Mouse (Mus musculus) liver, embryonic 14.5 days (tissue): Measurements from ENCODE around the gene Rapgef1. TPM values are rescaled to one million over a fixed set of nuclear protein-coding genes. Genes with fewer than 3 reads are reported as not detected.

Experiments
- ATAC-seq: fragments of 200-750 bp; cut with Nextera tagmentation; 2 replicates; pipeline ENCODE4 v1.8.0; 2017; ENCODE audit warnings: moderate number of reproducible peaks, mild to moderate bottlenecking, moderate library complexity; ENCODE audit not compliant: insufficient read depth
- DNase-seq, 3 experiments: peaks; one replicate each; pipeline ENCODE4 v3.0.0-alpha.2; 2012 to 2013; ENCODE audit warnings: low read depth in 3 of 3, low spot score in 3 of 3
- H3K27ac ChIP-seq: fragments of 300-500 bp; sonication (generic); 2 replicates; pipeline ENCODE4 v1.5.1; 2014; ENCODE audit warnings: moderate library complexity, mild to moderate bottlenecking, control low read depth, inconsistent platforms
- H3K27me3 ChIP-seq: fragments of 300-500 bp; sonication (generic); 2 replicates; pipeline ENCODE4 v1.6.1; 2014; ENCODE audit warnings: mild to moderate bottlenecking, low read length, moderate library complexity; ENCODE audit not compliant: control insufficient read depth, insufficient read depth
- H3K36me3 ChIP-seq: fragments of 300-500 bp; sonication (generic); replicated peaks from 2 replicates; pipeline ENCODE4 v1.6.1; 2014; ENCODE audit warnings: low read depth; ENCODE audit not compliant: control insufficient read depth, insufficient read depth
- H3K4me1 ChIP-seq, 2 experiments: fragments of 200-500 bp in 1 of 2; fragments of 300-500 bp in 1 of 2; sonication (generic) in 1 of 2; replicated peaks; 2 replicates each; pipeline ENCODE4 v1.6.1; 2012 to 2014; ENCODE audit warnings: antibody characterized with exemption in 1 of 2, inconsistent platforms in 1 of 2, low read length in 1 of 2; ENCODE audit not compliant: control insufficient read depth in 2 of 2, insufficient read depth in 2 of 2
- H3K4me2 ChIP-seq: fragments of 300-500 bp; sonication (generic); 2 replicates; pipeline ENCODE4 v1.6.1; 2014; ENCODE audit warnings: low read depth, mild to moderate bottlenecking, control low read depth, moderate library complexity
- H3K4me3 ChIP-seq, 2 experiments: fragments of 200-500 bp in 1 of 2; fragments of 300-500 bp in 1 of 2; sonication (generic) in 1 of 2; 2 replicates each; pipeline ENCODE4 v1.5.1; 2012 to 2014; ENCODE audit warnings: low read depth in 2 of 2, low read length in 2 of 2, mild to moderate bottlenecking in 2 of 2, control low read depth in 1 of 2, inconsistent platforms in 1 of 2, moderate library complexity in 1 of 2; ENCODE audit not compliant: insufficient read depth in 1 of 2
- H3K9ac ChIP-seq: fragments of 300-500 bp; sonication (generic); replicated peaks from 2 replicates; pipeline ENCODE4 v1.6.1; 2014; ENCODE audit warnings: mild to moderate bottlenecking, control low read depth, moderate library complexity
- H3K9me3 ChIP-seq: fragments of 300-500 bp; sonication (generic); 2 replicates; pipeline ENCODE4 v1.6.1; 2016; ENCODE audit warnings: low read length, mixed read lengths; ENCODE audit not compliant: control insufficient read depth
- CTCF ChIP-seq: IDR thresholded peaks from 2 replicates; pipeline ENCODE4 v1.5.1; 2016; ENCODE audit warnings: antibody characterized with exemption, low read depth, control low read depth
- EP300 ChIP-seq: IDR thresholded peaks from 2 replicates; pipeline ENCODE4 v1.6.1; 2016; ENCODE audit warnings: antibody characterized with exemption, low read depth
- WGBS: fragments of 180-500 bp; shearing (Covaris S2); extraction: QIAGEN DNeasy Blood & Tissue Kit; methylation state at CpG from one replicate; pipeline ENCODE4 v1.1.7; 2014; ENCODE audit not compliant: insufficient replicate concordance; 5-methylcytosine and 5-hydroxymethylcytosine counted together
- polyA plus RNA-seq, 2 experiments: library from polyadenylated mRNA; depleted of rRNA in 1 of 2; stranded (reverse) in 1 of 2; unstranded in 1 of 2; fragments of >200 nt; fragmentation: Nextera tagmentation in 1 of 2; extraction: Ambion mirVana in 1 of 2; gene quantifications; 2 replicates each; pipeline versions ENCODE4 v1.2.1 to v1.2.3; 2012 to 2014

Gene Rapgef1
- polyA plus RNA-seq, 2 experiments, result 3.9 to 11.1 TPM

DNA sequence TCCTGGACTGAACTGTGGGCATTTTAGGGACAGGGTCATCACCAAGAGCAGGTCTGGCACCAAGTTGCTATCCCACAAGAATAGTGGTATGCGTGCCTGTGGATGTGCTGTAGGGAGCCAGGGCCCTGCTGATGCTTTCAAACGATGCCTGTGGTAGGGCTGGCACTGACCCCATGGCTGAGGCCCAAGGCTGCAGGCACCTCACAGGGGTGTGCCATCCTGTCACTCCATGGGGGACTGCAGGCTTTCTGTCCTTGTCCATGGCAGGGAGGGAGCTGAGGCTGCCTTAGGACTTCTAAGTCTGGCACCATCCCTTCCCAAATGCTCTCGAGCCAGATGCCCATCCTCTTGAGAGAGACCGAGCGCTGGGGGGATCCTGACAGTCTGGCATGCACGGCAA is 27.9 kb upstream of the Rapgef1 start:
- WGBS, result 71% methylated on average over 6 of the region's 6 CpGs
- Histone ChIP-seq H3K4me3 (no peak overlapping the region), H3K27me3 (no peaks in the 10 kb centered on the region), H3K4me1 (no peaks in the 10 kb centered on the region), H3K4me2 (no peak overlapping the region), H3K36me3 (no peaks in the 10 kb centered on the region), H3K9ac (no peak overlapping the region), H3K27ac (no peak overlapping the region), H3K9me3 (no peaks in the 10 kb centered on the region)
- no peak for TF ChIP-seq CTCF
- no peak for TF ChIP-seq EP300
- no peak for DNase-seq
- no peak for ATAC-seq

DNA sequence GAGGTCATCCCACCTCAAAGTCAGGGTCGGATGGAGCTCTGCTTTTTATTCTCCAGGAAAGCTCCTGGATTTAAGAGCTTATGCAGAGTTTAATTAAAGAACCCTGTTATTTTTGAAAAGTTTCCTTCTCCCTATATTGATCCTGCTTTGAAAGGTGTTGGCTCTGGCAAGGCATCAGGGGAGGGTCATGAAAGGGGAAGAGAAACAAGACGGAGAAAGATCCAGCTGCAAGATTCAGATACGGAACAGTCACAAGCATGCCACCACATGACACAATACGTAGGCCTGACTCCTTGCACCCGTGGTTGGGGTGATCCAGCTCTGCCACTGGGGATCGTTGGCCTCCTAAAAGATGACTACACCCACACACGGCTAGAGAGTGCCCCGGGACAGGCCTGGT is 27.0 kb upstream of the Rapgef1 start:
- TF ChIP-seq EP300, result no peak
- TF ChIP-seq CTCF, result no peak
- no peak for ATAC-seq

DNA sequence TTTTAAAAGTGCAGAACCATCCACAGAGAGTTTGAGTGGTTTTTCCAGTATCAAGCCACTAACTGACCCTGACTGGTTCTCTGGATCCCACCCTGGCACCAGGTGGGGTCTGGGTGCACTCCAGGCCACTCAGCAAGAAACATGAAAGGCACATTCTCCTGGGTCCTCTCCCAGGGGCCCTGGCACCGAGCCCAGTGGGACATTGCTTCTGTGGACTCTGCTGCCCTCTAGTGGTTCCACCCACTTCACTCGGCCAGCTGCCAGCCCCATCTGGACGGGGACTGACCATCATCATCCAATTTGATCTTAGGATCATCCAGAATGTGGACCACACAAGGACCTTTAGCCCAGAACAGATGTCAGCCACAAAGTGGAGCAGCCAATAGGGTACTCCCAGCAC is 15.6 kb upstream of the Rapgef1 start:
- ATAC-seq (no peak), DNase-seq (peak in 1 of 3 experiments; percentile 24)
- 0% methylated on average over 3 of the region's 3 CpGs for WGBS
- H3K4me3 ChIP-seq, result no peak overlapping the region
- H3K27ac ChIP-seq, result no peak overlapping the region
- TF ChIP-seq EP300 (no peak), CTCF (peak; percentile 93)
- no peaks in the 10 kb centered on the region for H3K27me3 ChIP-seq
- H3K4me2 ChIP-seq, result no peak overlapping the region
- H3K9ac ChIP-seq, result no peak overlapping the region
- H3K9me3 ChIP-seq, result no peaks in the 10 kb centered on the region
- H3K36me3 ChIP-seq, result no peaks in the 10 kb centered on the region
- no peaks in the 10 kb centered on the region for H3K4me1 ChIP-seq

More for the DNA sequence above, 27.0 kb upstream of the Rapgef1 start:
- WGBS, result 45% methylated on average over 8 of the region's 8 CpGs
- H3K27ac ChIP-seq, result no peak overlapping the region
- H3K9me3 ChIP-seq, result no peaks in the 10 kb centered on the region
- no peak overlapping the region for H3K4me3 ChIP-seq
- H3K4me1 ChIP-seq, result no peaks in the 10 kb centered on the region
- no peaks in the 10 kb centered on the region for H3K27me3 ChIP-seq
- DNase-seq, result no peak
- no peak overlapping the region for H3K4me2 ChIP-seq
- H3K9ac ChIP-seq, result no peak overlapping the region
- no peaks in the 10 kb centered on the region for H3K36me3 ChIP-seq

DNA sequence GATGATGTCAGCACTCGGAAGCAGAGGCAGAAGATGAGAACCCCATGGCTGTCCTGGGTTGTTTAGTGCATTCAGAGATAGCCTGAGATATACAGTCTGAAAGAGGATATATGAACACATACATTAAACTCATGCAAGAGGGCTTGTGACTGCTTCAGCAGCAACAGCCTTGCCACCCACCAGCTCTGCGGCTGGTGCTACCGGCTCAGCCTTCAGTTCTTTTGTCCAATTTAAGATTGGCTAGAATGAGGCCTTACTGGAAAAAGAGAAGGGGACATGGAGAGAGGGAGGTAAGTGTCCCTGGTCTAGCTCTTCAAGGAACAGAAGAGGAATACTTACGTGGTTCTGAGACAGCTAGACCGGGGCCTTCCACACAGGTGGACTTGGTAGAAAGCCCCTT is 13.9 kb upstream of the Rapgef1 start:
- no peak overlapping the region for H3K4me3 ChIP-seq
- 80% methylated on average over 5 of the region's 5 CpGs for WGBS
- H3K4me2 ChIP-seq, result no peak overlapping the region
- DNase-seq (no peak), ATAC-seq (no peak)
- H3K9me3 ChIP-seq, result no peaks in the 10 kb centered on the region
- H3K27ac ChIP-seq, result no peak overlapping the region
- no peaks in the 10 kb centered on the region for H3K4me1 ChIP-seq
- H3K27me3 ChIP-seq, result no peaks in the 10 kb centered on the region
- no peaks in the 10 kb centered on the region for H3K36me3 ChIP-seq
- H3K9ac ChIP-seq, result no peak overlapping the region
- TF ChIP-seq EP300 (no peak), CTCF (no peak)

DNA sequence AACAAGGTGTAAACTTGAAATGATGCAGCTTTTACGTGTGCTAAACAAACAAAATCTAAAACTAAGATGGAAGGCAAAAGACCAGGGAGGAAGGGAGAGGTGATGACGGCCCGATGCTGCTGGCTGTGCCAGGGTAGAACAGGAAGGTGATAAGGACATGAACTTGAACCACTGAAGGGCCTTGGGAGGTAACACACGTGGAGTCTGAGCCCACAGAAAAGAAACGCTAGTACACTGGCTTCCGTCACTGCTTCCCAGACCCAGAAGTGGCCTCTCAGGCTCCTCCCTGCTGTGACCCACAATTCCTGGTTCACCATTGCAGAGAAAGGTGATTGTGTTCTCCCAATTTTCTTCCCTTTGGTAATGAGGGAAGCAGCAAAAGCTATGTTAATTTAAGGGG is 13.1 kb upstream of the Rapgef1 start:
- H3K9me3 ChIP-seq, result no peaks in the 10 kb centered on the region
- no peak overlapping the region for H3K4me3 ChIP-seq
- no peak overlapping the region for H3K27ac ChIP-seq
- no peaks in the 10 kb centered on the region for H3K4me1 ChIP-seq
- DNase-seq (no peak), ATAC-seq (no peak)
- TF ChIP-seq CTCF, result no peak
- no peak for TF ChIP-seq EP300
- WGBS, result 19% methylated on average over 6 of the region's 6 CpGs
- no peaks in the 10 kb centered on the region for H3K36me3 ChIP-seq
- no peak overlapping the region for H3K9ac ChIP-seq
- H3K27me3 ChIP-seq, result no peaks in the 10 kb centered on the region
- no peak overlapping the region for H3K4me2 ChIP-seq
